In genomic region chr1:134222122-134223055, GRCm38 (mm10) we compare ENCODE assay signal across 10 mouse cellular contexts. TPM values are rescaled to one million over a fixed set of nuclear protein-coding genes. Genes with fewer than 3 reads are reported as not detected.
DNase-seq lines count a peak whose midpoint lies in the region; ATAC-seq and TF ChIP-seq lines count a peak whose summit lies in the region.
"Had no signal": no experiment of that assay in that cellular context is flagged by ENCODE, and none has a peak within 500 bp of the region (broad histone marks: within the 10 kb centered on the region; RNA-seq: fewer than 3 reads in every experiment).

No protein-coding gene starts in this region.

- 31% methylated on average over 8 of the region's 8 CpGs for WGBS in lung, postnatal 0 days
- 70% methylated on average over 8 of the region's 8 CpGs for whole genome bisulfite sequencing in midbrain, embryonic 16.5 days

- ATAC-seq in lung, postnatal 0 days: peak; percentile 94
- no peak for ATAC-seq in midbrain, embryonic 16.5 days
- ATAC-seq: Patski had no signal

- no peak for TF ChIP-seq CTCF in lung, postnatal 0 days (IDR thresholded peaks at IDR 0.05)

- peak; percentile 65 to 76 for DNase-seq in adrenal gland, adult 18-20 months (ENCODE audit: low spot score in 2 of 2)
- peak; percentile 58 for DNase-seq in heart, adult 8-10 months (ENCODE audit: low spot score)
- peak; percentile 73 for DNase-seq in kidney, adult 9 months
- peak; percentile 84 for DNase-seq in lung, postnatal 0 days (ENCODE audit: low spot score)
- no peak for DNase-seq in left cerebral cortex, adult 11 months (ENCODE audit: low spot score)
- no peak for DNase-seq in left cerebral cortex, adult 8-10 months (ENCODE audit: low spot score in 2 of 2)
- DNase-seq: gastrocnemius, postnatal 10 days; right cerebral cortex, postnatal 25 days had no signal

- H3K36me3 ChIP-seq in lung, postnatal 0 days (ENCODE audit: insufficient read depth, low read length): no peaks in the 10 kb centered on the region
- no peaks in the 10 kb centered on the region for H3K36me3 ChIP-seq in midbrain, embryonic 16.5 days (ENCODE audit: control insufficient read depth, insufficient read depth, low read length)

- H3K9me3 ChIP-seq in lung, postnatal 0 days (ENCODE audit: low read length): no peaks in the 10 kb centered on the region
- no peaks in the 10 kb centered on the region for H3K9me3 ChIP-seq in midbrain, embryonic 16.5 days (replicated peaks; ENCODE audit: control insufficient read depth, low read length, poor library complexity, severe bottlenecking)

- peak overlapping the region; percentile 60; the same call in 1 of the 2 replicates for H3K27ac ChIP-seq in lung, postnatal 0 days (ENCODE audit: low read length)
- H3K27ac ChIP-seq in midbrain, embryonic 16.5 days (ENCODE audit: low read length): no peak overlapping the region

- no peak overlapping the region for H3K9ac ChIP-seq in lung, postnatal 0 days (replicated peaks; ENCODE audit: low read depth)
- no peak overlapping the region for H3K9ac ChIP-seq in midbrain, embryonic 16.5 days (ENCODE audit: low read depth, low read length)

- H3K4me3 ChIP-seq in lung, postnatal 0 days (ENCODE audit: low read depth, low read length): no peak overlapping the region
- H3K4me3 ChIP-seq in midbrain, embryonic 16.5 days (ENCODE audit: low read depth, low read length): no peak overlapping the region

- no peaks in the 10 kb centered on the region for H3K27me3 ChIP-seq in lung, postnatal 0 days (replicated peaks; ENCODE audit: insufficient read depth, low read length)
- H3K27me3 ChIP-seq in midbrain, embryonic 16.5 days (ENCODE audit: control insufficient read depth, insufficient read depth, low read depth, low read length): no peaks in the 10 kb centered on the region
- H3K27me3 ChIP-seq: Patski had no signal

- H3K4me1 ChIP-seq in lung, postnatal 0 days (ENCODE audit: insufficient read depth, low read depth, low read length): 0 out of 2 replicates have a peak, but pooled peaks cover 5% of the 10 kb centered on the region
- no peaks in the 10 kb centered on the region for H3K4me1 ChIP-seq in midbrain, embryonic 16.5 days (ENCODE audit: control insufficient read depth, insufficient read depth, low read length)

- peak; percentile 86 for TF ChIP-seq EP300 in lung, postnatal 0 days (IDR thresholded peaks at IDR 0.05)

- no peak overlapping the region for H3K4me2 ChIP-seq in lung, postnatal 0 days (replicated peaks; ENCODE audit: low read depth, low read length)
- H3K4me2 ChIP-seq in midbrain, embryonic 16.5 days (ENCODE audit: low read length): no peak overlapping the region

RNA-seq across cellular contexts. Expression of gene Adora1, which starts 12.8 kb away (rescaled TPM):
- total RNA-seq in adrenal gland, adult 18-20 months (2021): 100 to 1,000 TPM; 111 to 130 TPM
- total RNA-seq in heart, adult 8-10 months (2022): 10 to 100 TPM in 3 of 4 experiments, 1 to 10 TPM in 1; 8.6 to 14.1 (median 12.7) TPM
- polyA plus RNA-seq in lung, postnatal 0 days (2015; fragmentation: Nextera tagmentation; extraction: Ambion mirVana): 4.8 and 4.9 TPM in 2 replicates
- 100 to 1,000 TPM; 153 to 168 (median 165) TPM for total RNA-seq in left cerebral cortex, adult 8-10 months (2022)
- 18.0 and 26.6 TPM in 2 replicates for polyA plus RNA-seq in midbrain, embryonic 16.5 days (2015; fragmentation: Nextera tagmentation; extraction: Ambion mirVana)

RNA-seq across cellular contexts. Expression of gene Mybph, which starts 29.1 kb away (rescaled TPM):
- total RNA-seq in adrenal gland, adult 18-20 months (2021): under 1 TPM in 1 of 2 experiments, not detected in 1; 0.16 TPM
- under 1 TPM in 1 of 4 experiments, not detected in 3; 0.28 TPM for total RNA-seq in heart, adult 8-10 months (2022)
- polyA plus RNA-seq in lung, postnatal 0 days (2015; fragmentation: Nextera tagmentation; extraction: Ambion mirVana): 0.18 and 0.38 TPM in 2 replicates
- under 1 TPM in 3 of 4 experiments, not detected in 1; 0.18 to 0.28 (median 0.20) TPM for total RNA-seq in left cerebral cortex, adult 8-10 months (2022)
- polyA plus RNA-seq in midbrain, embryonic 16.5 days (2015; fragmentation: Nextera tagmentation; extraction: Ambion mirVana): 0.18 TPM in 1 of 2 replicates, not detected in the other
- polyA plus RNA-seq: Patski had no signal

RNA-seq across cellular contexts. Expression of gene Chil1, which starts 40.4 kb away (rescaled TPM):
- 1 to 10 TPM; 1.2 to 1.7 TPM for total RNA-seq in adrenal gland, adult 18-20 months (2021)
- 1 to 10 TPM in 1 of 4 experiments, under 1 TPM in 3; 0.38 to 2.7 (median 0.51) TPM for total RNA-seq in heart, adult 8-10 months (2022)
- 550 and 782 TPM in 2 replicates for polyA plus RNA-seq in lung, postnatal 0 days (2015; fragmentation: Nextera tagmentation; extraction: Ambion mirVana)
- total RNA-seq in left cerebral cortex, adult 8-10 months (2022): 10 to 100 TPM; 15.8 to 28.9 (median 21.5) TPM
- 2.0 and 3.9 TPM in 2 replicates for polyA plus RNA-seq in midbrain, embryonic 16.5 days (2015; fragmentation: Nextera tagmentation; extraction: Ambion mirVana)

Comparison
In these comparisons a context has a peak if more than half of its experiments do, and no peak if none do; other contexts are left out.
1. DNase-seq: peak in adrenal gland, adult 18-20 months (2 of 2), heart, adult 8-10 months (single experiment), kidney, adult 9 months (single experiment) and lung, postnatal 0 days (single experiment); none in left cerebral cortex, adult 11 months (single experiment) and left cerebral cortex, adult 8-10 months (0 of 2).
2. RNA of gene Adora1, which starts 12.8 kb away (total RNA-seq): 153 to 168 TPM in left cerebral cortex, adult 8-10 months and 111 to 130 TPM in adrenal gland, adult 18-20 months; 8.6 to 14.1 TPM in heart, adult 8-10 months; every median in the first group is over 4 times any median in the second.
3. RNA of gene Chil1, which starts 40.4 kb away (total RNA-seq): 15.8 to 28.9 TPM in left cerebral cortex, adult 8-10 months; 1.2 to 1.7 TPM in adrenal gland, adult 18-20 months and 0.38 to 2.7 TPM in heart, adult 8-10 months; every median in the first group is over 4 times any median in the second.